ENCODE assay signal across 1 mouse cellular context in the genomic region with DNA sequence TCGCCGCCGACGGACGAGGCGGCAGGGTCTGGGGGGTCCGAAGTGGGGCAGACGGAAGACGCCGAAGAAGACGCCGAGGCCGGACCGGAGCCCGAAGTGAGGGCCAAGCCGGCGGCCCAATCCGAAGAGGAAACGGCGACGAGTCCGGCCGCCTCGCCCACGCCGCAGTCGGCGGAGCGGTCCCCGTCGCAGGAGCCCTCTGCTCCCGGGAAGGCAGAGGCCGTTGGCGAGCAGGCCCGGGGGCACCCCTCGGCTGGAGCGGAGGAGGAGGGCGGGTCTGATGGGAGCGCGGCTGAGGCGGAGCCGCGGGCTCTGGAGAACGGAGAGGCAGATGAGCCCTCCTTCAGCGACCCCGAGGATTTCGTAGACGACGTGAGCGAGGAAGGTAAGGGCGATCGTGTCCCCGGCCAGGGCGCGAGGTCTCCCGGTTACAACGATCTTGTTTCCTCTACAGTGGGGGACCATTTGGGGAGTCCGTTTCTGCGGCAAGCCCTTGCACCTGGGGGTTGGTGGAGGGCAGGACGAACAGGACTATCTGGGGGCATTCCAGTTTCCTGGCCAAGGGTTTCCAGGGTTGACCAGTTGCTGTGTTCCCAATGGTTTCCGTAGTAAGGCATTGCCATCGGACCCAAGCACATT.
TF ChIP-seq lines count a peak whose summit lies in the region.

No protein-coding gene starts in this region.

TF ChIP-seq in MEL, 35 proteins besides CTCF, POLR2A, EP300 and RAD21 (continued from another document):
- no peak for TF ChIP-seq GATA1 (IDR thresholded peaks at IDR 0.05; ENCODE audit: low read depth, low read length)
- no peak for TF ChIP-seq TBP (IDR thresholded peaks at IDR 0.05; ENCODE audit: low read depth, low read length)
- no peak for TF ChIP-seq HCFC1 (IDR thresholded peaks at IDR 0.05; ENCODE audit: low read depth, low read length)
- no peak for TF ChIP-seq BHLHE40 (IDR thresholded peaks at IDR 0.05; ENCODE audit: borderline replicate concordance, low read depth, low read length)
- no peak for TF ChIP-seq CHD2 (IDR thresholded peaks at IDR 0.05; ENCODE audit: low read length)
- no peak; the same call in 1 of the 2 replicates for TF ChIP-seq MXI1 (IDR thresholded peaks at IDR 0.05; ENCODE audit: low read depth, low read length)
- no peak for TF ChIP-seq GABPA (IDR thresholded peaks at IDR 0.05; ENCODE audit: low read depth, low read length)
- TF ChIP-seq USF2 (IDR thresholded peaks at IDR 0.05; ENCODE audit: borderline replicate concordance in 1 of 2, insufficient read depth in 1 of 2, low read depth in 1 of 2, low read length in 2 of 2), result no peak
- 0 out of 2 replicates have a peak, but pooled peaks have one; percentile 4 for TF ChIP-seq TCF12 (IDR thresholded peaks at IDR 0.05; ENCODE audit: low read depth, low read length)
- TF ChIP-seq MYC (IDR thresholded peaks at IDR 0.05; ENCODE audit: low read depth, low read length), result no peak
- 0 out of 2 replicates have a peak, but pooled peaks have one; percentile 3 for TF ChIP-seq KAT2A (conservative IDR thresholded peaks at IDR 0.05; ENCODE audit: low read depth, low read length)
- no peak for TF ChIP-seq ZNF384 (IDR thresholded peaks at IDR 0.05; ENCODE audit: low read depth, low read length)
